Mouse (Mus musculus) heart, adult 2 months (tissue): ENCODE results near the gene Shmt1. TPM values are rescaled to one million over a fixed set of nuclear protein-coding genes. Genes with fewer than 3 reads are reported as not detected.
A peak's percentile ranks its signal among the peaks of the same experiment; 100 is the strongest.
"Not testable (repeated sequence)": the region's sequence is repeated elsewhere in the genome, so short reads cannot be mapped to it uniquely, and the experiment has no call there.

Source experiments
- DNase-seq, 2 experiments: peaks; one replicate each; pipeline ENCODE4 v3.0.0; 2021
- H3K27ac ChIP-seq: fragments of 200-600 bp; 2 replicates; pipeline ENCODE4 v1.8.1; 2022
- H3K27me3 ChIP-seq: fragments of 200-500 bp; 2 replicates; pipeline ENCODE4 v1.6.1; 2012; ENCODE audit warnings: mild to moderate bottlenecking, low read length, inconsistent platforms, mixed read lengths; ENCODE audit not compliant: control insufficient read depth, insufficient read depth
- H3K36me3 ChIP-seq: fragments of 200-500 bp; 2 replicates; pipeline ENCODE4 v1.6.1; 2012; ENCODE audit warnings: low read length, inconsistent platforms; ENCODE audit not compliant: control insufficient read depth, insufficient read depth
- H3K4me1 ChIP-seq: fragments of 200-500 bp; 2 replicates; pipeline ENCODE4 v1.6.1; 2011; ENCODE audit warnings: low read length; ENCODE audit not compliant: control insufficient read depth, insufficient read depth
- H3K4me3 ChIP-seq: fragments of 200-600 bp; 2 replicates; pipeline ENCODE4 v1.8.1; 2022
- H3K79me2 ChIP-seq: fragments of 200-500 bp; replicated peaks from 2 replicates; pipeline ENCODE4 v1.6.1; 2012; ENCODE audit warnings: mild to moderate bottlenecking, inconsistent platforms, low read length, moderate library complexity, mixed read lengths; ENCODE audit not compliant: control insufficient read depth, insufficient read depth
- H3K9ac ChIP-seq: fragments of 200-500 bp; 2 replicates; pipeline ENCODE4 v1.6.1; 2012; ENCODE audit warnings: low read depth, mild to moderate bottlenecking, control low read depth, inconsistent platforms, low read length, mixed read lengths
- CTCF ChIP-seq: fragments of 200-600 bp; IDR thresholded peaks from 2 replicates; pipeline ENCODE4 v1.8.1; 2022; ENCODE audit warnings: antibody characterized with exemption, mild to moderate bottlenecking, moderate library complexity
- EP300 ChIP-seq: fragments of 200-500 bp; IDR thresholded peaks from 2 replicates; pipeline ENCODE4 v1.6.1; 2011; ENCODE audit warnings: low read depth, low read length, control low read depth; ENCODE audit not compliant: insufficient read depth
- POLR2A ChIP-seq: fragments of 200-500 bp; IDR thresholded peaks from 2 replicates; pipeline ENCODE4 v1.6.1; 2011; ENCODE audit warnings: mild to moderate bottlenecking, low read depth, low read length, control low read depth; ENCODE audit not compliant: insufficient read depth
- WGBS: fragments of 180-500 bp; shearing (Covaris S2); methylation state at CpG from one replicate; pipeline ENCODE4 v1.1.7; 2018; 5-methylcytosine and 5-hydroxymethylcytosine counted together
- intact Hi-C: fragments of 180-260 bp; cut with DNase I; formaldehyde crosslinking; loops from one replicate; pipeline ENCODE4 v1.15.1; 2025
- long read RNA-seq: library from polyadenylated mRNA; stranded (forward); transcript quantifications from one replicate; pipeline ENCODE4 v2.0.0, GENCODE M21; 2021
- polyA plus RNA-seq: library from polyadenylated mRNA; depleted of rRNA; stranded (reverse); fragments of >200 nt; gene quantifications from 2 replicates; pipeline ENCODE4 v1.2.3, GENCODE M21; 2012; rRNA removed
- total RNA-seq, 2 experiments: library from RNA; stranded (reverse); gene quantifications; 2 replicates each; pipeline ENCODE4 v1.2.3; 2021

Shmt1 gene
- total RNA-seq (10 to 100 TPM in 1 of 2 experiments, 1 to 10 TPM in 1; 8.4 to 10.5 TPM), polyA plus RNA-seq (7.4 TPM in 2 replicates)
- long read RNA-seq, transcript Shmt1-201 (12 exons, 2,858 nt) = major isoform, 10 of 10 reads
- long read RNA-seq, partial matches to known transcripts = 0 of 10 reads
- long read RNA-seq, other reads (novel, unspliced or antisense) = 0 of 10 reads

- DNase-seq, H3K27ac ChIP-seq, H3K4me1 ChIP-seq, H3K79me2 ChIP-seq, H3K9ac ChIP-seq, H3K36me3 ChIP-seq, H3K27me3 ChIP-seq, intact Hi-C loops: not testable (repeated sequence)
- 20% methylated on average over 6 of the region's 6 CpGs for WGBS
- peak within 1 kb of the TSS; percentile 47 for H3K4me3 ChIP-seq
Measured at GRCm38 (mm10) chr11:60811618-60812017, at the start of gene Shmt1. Shmt1 (minus strand) TSS chr11:60811718.

GRCm38 (mm10) chr11:60856587-60856986 lies 45.1 kb upstream of the Shmt1 start:
- 63% methylated on average over 3 of the region's 3 CpGs for WGBS
- intact Hi-C loops = no loop called here
- no peak for TF ChIP-seq POLR2A
- no peak for TF ChIP-seq CTCF
- TF ChIP-seq EP300 = no peak
- Histone ChIP-seq H3K27ac (no peak overlapping the region), H3K4me1 (no peaks in the 10 kb centered on the region), H3K27me3 (no peaks in the 10 kb centered on the region), H3K4me3 (no peak overlapping the region), H3K79me2 (no peaks in the 10 kb centered on the region), H3K36me3 (no peaks in the 10 kb centered on the region), H3K9ac (no peak overlapping the region)
- DNase-seq = no peak

GRCm38 (mm10) chr11:60845415-60845814 lies 33.9 kb upstream of the Shmt1 start:
- TF ChIP-seq POLR2A (no peak), EP300 (no peak), CTCF (no peak)

GRCm38 (mm10) chr11:60843412-60843811 lies 31.9 kb upstream of the Shmt1 start:
- WGBS = 93% methylated on average over 5 of the region's 5 CpGs
- Histone ChIP-seq H3K4me1 (peaks cover 1% of the 10 kb centered on the region), H3K36me3 (no peaks in the 10 kb centered on the region), H3K4me3 (no peak overlapping the region), H3K79me2 (no peaks in the 10 kb centered on the region), H3K27ac (no peak overlapping the region), H3K27me3 (no peaks in the 10 kb centered on the region), H3K9ac (no peak overlapping the region)
- intact Hi-C loops = no loop called here
- TF ChIP-seq EP300 (no peak), POLR2A (no peak), CTCF (no peak)
- no peak for DNase-seq

More at GRCm38 (mm10) chr11:60845415-60845814, 33.9 kb upstream of the Shmt1 start:
- Histone ChIP-seq H3K79me2 (no peaks in the 10 kb centered on the region), H3K36me3 (no peaks in the 10 kb centered on the region), H3K27me3 (no peaks in the 10 kb centered on the region), H3K4me3 (no peak overlapping the region), H3K9ac (no peak overlapping the region), H3K4me1 (no peaks in the 10 kb centered on the region; the same call in 1 of the 2 replicates), H3K27ac (no peak overlapping the region)
- 61% methylated on average over 5 of the region's 5 CpGs for WGBS
- intact Hi-C loops = no loop called here
- DNase-seq = no peak

GRCm38 (mm10) chr11:60841467-60842200 lies 30.1 kb upstream of the Shmt1 start:
- Histone ChIP-seq H3K4me1 (peaks cover 1% of the 10 kb centered on the region), H3K36me3 (no peaks in the 10 kb centered on the region), H3K27ac (no peak overlapping the region), H3K4me3 (no peak overlapping the region), H3K9ac (no peak overlapping the region), H3K79me2 (no peaks in the 10 kb centered on the region), H3K27me3 (no peaks in the 10 kb centered on the region)
- TF ChIP-seq EP300 = no peak
- TF ChIP-seq CTCF = no peak
- no peak for TF ChIP-seq POLR2A
- 69% methylated on average over 12 of the region's 12 CpGs for WGBS
- intact Hi-C loops = no loop called here
- DNase-seq = no peak

- Histone ChIP-seq H3K27ac (no peak overlapping the region), H3K27me3 (no peaks in the 10 kb centered on the region), H3K4me3 (no peak overlapping the region), H3K9ac (no peak overlapping the region), H3K4me1 (peaks cover 1% of the 10 kb centered on the region), H3K36me3 (no peaks in the 10 kb centered on the region), H3K79me2 (no peaks in the 10 kb centered on the region)
- DNase-seq = peak in 1 of 2 experiments; percentile 6
- no peak for TF ChIP-seq POLR2A
- TF ChIP-seq EP300 = no peak
- no peak for TF ChIP-seq CTCF
- intact Hi-C loops = no loop called here
- WGBS = 66% methylated on average over 10 of the region's 10 CpGs
Measured at GRCm38 (mm10) chr11:60837644-60838406, 26.3 kb upstream of the Shmt1 start.
